Mouse (Mus musculus): ENCODE measurements around the gene St6galnac6. TPM values are rescaled to one million over a fixed set of nuclear protein-coding genes. Genes with fewer than 3 reads are reported as not detected.

St6galnac6 gene
- polyA plus RNA-seq (2014; fragmentation: Illumina TruSeq; extraction: RNeasy Lipid Tissue Mini Kit (QIAGEN cat#74804); ENCODE audit: low read depth, low replicate concordance), result 109 TPM

DNA sequence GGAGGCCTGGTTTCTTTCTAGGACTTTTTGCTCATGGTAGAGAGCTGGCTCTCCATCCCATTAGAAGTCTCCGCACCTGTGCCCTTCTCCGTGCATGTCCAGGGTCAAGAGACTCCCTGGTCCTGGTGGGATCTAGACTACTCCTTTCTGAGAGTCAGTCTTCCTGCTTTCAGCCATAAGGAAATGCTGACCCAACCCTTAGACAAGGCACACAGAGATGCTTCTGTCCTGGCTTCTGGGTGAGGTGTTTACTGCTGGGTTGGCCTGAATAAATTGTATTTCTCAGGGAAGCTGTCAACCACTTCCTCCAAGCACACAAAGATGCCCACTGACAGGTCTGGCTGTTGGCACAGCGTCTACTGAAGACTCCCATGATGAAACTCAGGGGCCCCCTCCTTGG, at the start of gene St6galnac6:
St6galnac6 (plus strand) TSS at position 301 of the 400 bp plus-strand sequence.

GRCm38 (mm10) chr2:32570698-32571494, 28.6 kb upstream of the St6galnac6 start, which contains the start of gene Dpm2:
Dpm2 (plus strand) TSS chr2:32570858.

GRCm38 (mm10) chr2:32574497-32574896, 25.0 kb upstream of the St6galnac6 start, which contains the start of gene Pip5kl1:
Pip5kl1 (plus strand) TSS chr2:32574797.

GRCm38 (mm10) chr2:32575586-32576160, 23.8 kb upstream of the St6galnac6 start, which contains the start of gene 9430097D07Rik:
9430097D07Rik (minus strand) TSS chr2:32575684.

GRCm38 (mm10) chr2:32586871-32587351, 12.6 kb upstream of the St6galnac6 start, which contains the start of gene St6galnac4:
St6galnac4 (plus strand) TSS chr2:32587095.

GRCm38 (mm10) chr2:32621517-32621859, 22.0 kb downstream of the St6galnac6 start, which contains the start of gene Ak1:
Ak1 (plus strand) TSS chr2:32621758.

GRCm38 (mm10) chr2:32646379-32647056, 47.0 kb downstream of the St6galnac6 start, which contains the start of gene Eng:
Eng (plus strand) TSS chr2:32646595.

Other genes with a start within 250 kb of the St6galnac6 start
- 15.1 TPM for gene Ciz1, start 247.4 kb upstream of the St6galnac6 start, polyA plus RNA-seq (2014; fragmentation: Illumina TruSeq; extraction: RNeasy Lipid Tissue Mini Kit (QIAGEN cat#74804); ENCODE audit: low read depth, low replicate concordance)
- gene Dnm1, start 246.4 kb upstream of the St6galnac6 start, polyA plus RNA-seq (2014; fragmentation: Illumina TruSeq; extraction: RNeasy Lipid Tissue Mini Kit (QIAGEN cat#74804); ENCODE audit: low read depth, low replicate concordance), result 2.1 TPM
- 1.0 TPM for gene 1110008P14Rik, start 217.8 kb upstream of the St6galnac6 start, polyA plus RNA-seq (2014; fragmentation: Illumina TruSeq; extraction: RNeasy Lipid Tissue Mini Kit (QIAGEN cat#74804); ENCODE audit: low read depth, low replicate concordance)
- gene Lcn2, start 211.5 kb upstream of the St6galnac6 start, polyA plus RNA-seq (2014; fragmentation: Illumina TruSeq; extraction: RNeasy Lipid Tissue Mini Kit (QIAGEN cat#74804); ENCODE audit: low read depth, low replicate concordance), result 1.7 TPM
- 1.1 TPM for gene Ptges2, start 203.8 kb upstream of the St6galnac6 start, polyA plus RNA-seq (2014; fragmentation: Illumina TruSeq; extraction: RNeasy Lipid Tissue Mini Kit (QIAGEN cat#74804); ENCODE audit: low read depth, low replicate concordance)
- 0.82 TPM for gene Naif1, start 149.3 kb upstream of the St6galnac6 start, polyA plus RNA-seq (2014; fragmentation: Illumina TruSeq; extraction: RNeasy Lipid Tissue Mini Kit (QIAGEN cat#74804); ENCODE audit: low read depth, low replicate concordance)
- 2.2 TPM for gene Slc25a25, start 148.3 kb upstream of the St6galnac6 start, polyA plus RNA-seq (2014; fragmentation: Illumina TruSeq; extraction: RNeasy Lipid Tissue Mini Kit (QIAGEN cat#74804); ENCODE audit: low read depth, low replicate concordance)
- gene Fam102a, start 64.4 kb upstream of the St6galnac6 start, polyA plus RNA-seq (2014; fragmentation: Illumina TruSeq; extraction: RNeasy Lipid Tissue Mini Kit (QIAGEN cat#74804); ENCODE audit: low read depth, low replicate concordance), result 20.4 TPM
- 3.8 TPM for gene Dpm2, start 28.9 kb upstream of the St6galnac6 start, polyA plus RNA-seq (2014; fragmentation: Illumina TruSeq; extraction: RNeasy Lipid Tissue Mini Kit (QIAGEN cat#74804); ENCODE audit: low read depth, low replicate concordance)
- gene Pip5kl1, start 24.9 kb upstream of the St6galnac6 start, polyA plus RNA-seq (2014; fragmentation: Illumina TruSeq; extraction: RNeasy Lipid Tissue Mini Kit (QIAGEN cat#74804); ENCODE audit: low read depth, low replicate concordance), result not detected
- gene 9430097D07Rik, start 24.0 kb upstream of the St6galnac6 start, polyA plus RNA-seq (2014; fragmentation: Illumina TruSeq; extraction: RNeasy Lipid Tissue Mini Kit (QIAGEN cat#74804); ENCODE audit: low read depth, low replicate concordance), result not detected
- gene St6galnac4, start 12.6 kb upstream of the St6galnac6 start, polyA plus RNA-seq (2014; fragmentation: Illumina TruSeq; extraction: RNeasy Lipid Tissue Mini Kit (QIAGEN cat#74804); ENCODE audit: low read depth, low replicate concordance), result 8.4 TPM
- 1.3 TPM for gene Ak1, start 22.0 kb downstream of the St6galnac6 start, polyA plus RNA-seq (2014; fragmentation: Illumina TruSeq; extraction: RNeasy Lipid Tissue Mini Kit (QIAGEN cat#74804); ENCODE audit: low read depth, low replicate concordance)
- gene Eng, start 46.9 kb downstream of the St6galnac6 start, polyA plus RNA-seq (2014; fragmentation: Illumina TruSeq; extraction: RNeasy Lipid Tissue Mini Kit (QIAGEN cat#74804); ENCODE audit: low read depth, low replicate concordance), result 2.1 TPM
- gene Fpgs, start 104.4 kb downstream of the St6galnac6 start, polyA plus RNA-seq (2014; fragmentation: Illumina TruSeq; extraction: RNeasy Lipid Tissue Mini Kit (QIAGEN cat#74804); ENCODE audit: low read depth, low replicate concordance), result 1.1 TPM
- gene Cdk9, start 113.4 kb downstream of the St6galnac6 start, polyA plus RNA-seq (2014; fragmentation: Illumina TruSeq; extraction: RNeasy Lipid Tissue Mini Kit (QIAGEN cat#74804); ENCODE audit: low read depth, low replicate concordance), result 50.0 TPM
- 0.63 TPM for gene Sh2d3c, start 121.3 kb downstream of the St6galnac6 start, polyA plus RNA-seq (2014; fragmentation: Illumina TruSeq; extraction: RNeasy Lipid Tissue Mini Kit (QIAGEN cat#74804); ENCODE audit: low read depth, low replicate concordance)
- not detected for gene 6330409D20Rik, start 141.3 kb downstream of the St6galnac6 start, polyA plus RNA-seq (2014; fragmentation: Illumina TruSeq; extraction: RNeasy Lipid Tissue Mini Kit (QIAGEN cat#74804); ENCODE audit: low read depth, low replicate concordance)
- gene Tor2a, start 157.5 kb downstream of the St6galnac6 start, polyA plus RNA-seq (2014; fragmentation: Illumina TruSeq; extraction: RNeasy Lipid Tissue Mini Kit (QIAGEN cat#74804); ENCODE audit: low read depth, low replicate concordance), result 1.7 TPM
- 0.41 TPM for gene Ttc16, start 175.9 kb downstream of the St6galnac6 start, polyA plus RNA-seq (2014; fragmentation: Illumina TruSeq; extraction: RNeasy Lipid Tissue Mini Kit (QIAGEN cat#74804); ENCODE audit: low read depth, low replicate concordance)
- 3.2 TPM for gene Ptrh1, start 176.1 kb downstream of the St6galnac6 start, polyA plus RNA-seq (2014; fragmentation: Illumina TruSeq; extraction: RNeasy Lipid Tissue Mini Kit (QIAGEN cat#74804); ENCODE audit: low read depth, low replicate concordance)
- gene Cfap157, start 184.7 kb downstream of the St6galnac6 start, polyA plus RNA-seq (2014; fragmentation: Illumina TruSeq; extraction: RNeasy Lipid Tissue Mini Kit (QIAGEN cat#74804); ENCODE audit: low read depth, low replicate concordance), result not detected
- 12.2 TPM for gene Stxbp1, start 247.5 kb downstream of the St6galnac6 start, polyA plus RNA-seq (2014; fragmentation: Illumina TruSeq; extraction: RNeasy Lipid Tissue Mini Kit (QIAGEN cat#74804); ENCODE audit: low read depth, low replicate concordance)

All from sigmoid colon, adult 10 weeks (tissue).